Mouse (Mus musculus) cerebellum, adult 2 months (tissue): ENCODE data around the gene Rgl3. TPM values are rescaled to one million over a fixed set of nuclear protein-coding genes. Genes with fewer than 3 reads are reported as not detected.

Source experiments
- DNase-seq, 2 experiments: peaks; one replicate each; pipeline ENCODE4 v3.0.0; 2021
- H3K27ac ChIP-seq: fragments of 200-500 bp; 2 replicates; pipeline ENCODE4 v1.5.1; 2012; ENCODE audit warnings: low read length, control low read depth, inconsistent platforms; ENCODE audit not compliant: insufficient read depth
- H3K27me3 ChIP-seq: fragments of 200-500 bp; 2 replicates; pipeline ENCODE4 v1.6.1; 2012; ENCODE audit warnings: inconsistent platforms, mild to moderate bottlenecking, low read length, moderate library complexity; ENCODE audit not compliant: control insufficient read depth, insufficient read depth
- H3K4me1 ChIP-seq: fragments of 200-500 bp; 2 replicates; pipeline ENCODE4 v1.6.1; 2011; ENCODE audit warnings: low read length; ENCODE audit not compliant: control insufficient read depth, insufficient read depth
- H3K4me3 ChIP-seq: fragments of 200-500 bp; replicated peaks from 2 replicates; pipeline ENCODE3; 2011; ENCODE audit warnings: mild to moderate bottlenecking, low read depth, low read length, control low read depth; ENCODE audit not compliant: insufficient read depth
- CTCF ChIP-seq: fragments of 200-500 bp; IDR thresholded peaks from 2 replicates; pipeline ENCODE4 v1.5.1; 2011; ENCODE audit warnings: low read depth, mild to moderate bottlenecking, control low read depth, low read length, moderate library complexity, borderline replicate concordance; ENCODE audit not compliant: insufficient read depth
- POLR2A ChIP-seq: fragments of 200-500 bp; IDR thresholded peaks from 2 replicates; pipeline ENCODE4 v1.6.1; 2011; ENCODE audit warnings: low read length, control low read depth, borderline replicate concordance; ENCODE audit not compliant: insufficient read depth
- WGBS: fragments of 180-500 bp; shearing (Covaris S2); methylation state at CpG from one replicate; pipeline ENCODE4 v1.1.7; 2018; 5-methylcytosine and 5-hydroxymethylcytosine counted together
- polyA plus RNA-seq: library from polyadenylated mRNA; depleted of rRNA; stranded (reverse); fragments of >200 nt; gene quantifications from 2 replicates; pipeline ENCODE4 v1.2.3, GENCODE M21; 2012

The Rgl3 gene
- polyA plus RNA-seq, 1 experiment, result 67.6 TPM

DNA sequence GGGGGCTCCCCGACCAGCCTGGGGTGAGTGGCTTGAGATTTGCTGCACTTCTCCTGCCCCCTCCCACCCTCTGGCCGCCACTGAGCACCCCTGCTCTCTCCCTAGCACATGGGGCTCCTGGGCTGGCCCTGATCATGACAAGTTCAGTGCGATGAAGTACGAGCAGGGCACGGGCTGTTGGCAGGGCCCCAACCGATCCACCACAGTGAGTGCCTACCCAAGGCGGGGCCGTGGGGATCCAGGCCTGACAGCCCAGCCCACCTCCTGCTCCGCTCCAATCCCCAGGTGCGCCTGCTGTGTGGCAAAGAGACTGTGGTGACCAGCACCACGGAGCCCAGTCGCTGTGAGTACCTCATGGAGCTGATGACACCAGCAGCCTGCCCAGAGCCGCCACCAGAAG is 23.5 kb upstream of the Rgl3 start:
- Histone ChIP-seq H3K27ac (no peak overlapping the region), H3K4me3 (no peak overlapping the region), H3K27me3 (no peaks in the 10 kb centered on the region), H3K4me1 (peaks cover 31% of the 10 kb centered on the region)
- 62% methylated on average over 13 of the region's 13 CpGs for WGBS
- DNase-seq, result no peak
- TF ChIP-seq CTCF (no peak), POLR2A (no peak)

DNA sequence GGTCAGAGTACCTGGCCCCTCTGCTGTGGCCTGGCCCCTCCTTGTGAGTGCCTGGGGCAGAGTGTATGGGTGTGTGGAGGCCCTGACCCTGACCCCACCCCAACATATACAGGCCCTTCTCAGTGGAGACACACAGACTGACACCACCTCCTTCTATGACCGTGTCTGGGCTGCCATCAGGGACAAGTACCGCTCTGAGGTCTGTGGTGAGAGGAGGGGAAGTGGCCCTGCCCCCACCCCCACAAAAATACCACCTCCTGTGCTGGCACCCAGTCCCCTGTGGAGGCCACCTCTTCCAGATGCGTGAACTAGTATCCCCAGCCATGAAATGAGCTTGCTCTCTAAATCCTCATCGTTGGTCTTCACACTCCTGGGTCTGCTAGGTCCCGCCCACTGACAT is 21.8 kb upstream of the Rgl3 start:
- H3K4me1 ChIP-seq, result peaks cover 18% of the 10 kb centered on the region; the same call in 1 of the 2 replicates
- TF ChIP-seq CTCF (no peak), POLR2A (no peak)
- H3K4me3 ChIP-seq, result no peak overlapping the region
- DNase-seq, result no peak
- no peaks in the 10 kb centered on the region for H3K27me3 ChIP-seq
- no peak overlapping the region for H3K27ac ChIP-seq
- WGBS, result 78% methylated on average over 5 of the region's 5 CpGs

DNA sequence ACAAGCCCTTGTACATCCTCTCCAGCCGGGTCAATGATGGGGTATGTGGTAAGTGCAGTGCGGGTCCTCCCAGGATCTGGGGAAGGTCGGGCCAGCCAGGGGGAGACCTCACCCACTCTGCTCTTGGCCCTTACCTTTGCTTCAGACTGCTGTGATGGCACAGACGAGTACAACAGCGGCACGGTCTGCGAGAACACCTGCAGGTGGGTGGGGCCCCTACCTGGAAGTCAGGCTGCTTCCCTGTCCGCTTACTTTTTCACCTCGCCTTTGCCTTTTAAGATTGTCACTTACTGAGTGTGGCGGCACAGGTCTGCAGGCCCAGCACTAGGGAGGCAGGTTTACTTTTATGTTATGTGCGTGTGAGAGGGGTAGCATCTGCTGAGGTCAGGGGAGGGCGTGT is 15.3 kb upstream of the Rgl3 start:
- TF ChIP-seq CTCF, result no peak
- no peak for TF ChIP-seq POLR2A
- no peaks in the 10 kb centered on the region for H3K27me3 ChIP-seq

DNA sequence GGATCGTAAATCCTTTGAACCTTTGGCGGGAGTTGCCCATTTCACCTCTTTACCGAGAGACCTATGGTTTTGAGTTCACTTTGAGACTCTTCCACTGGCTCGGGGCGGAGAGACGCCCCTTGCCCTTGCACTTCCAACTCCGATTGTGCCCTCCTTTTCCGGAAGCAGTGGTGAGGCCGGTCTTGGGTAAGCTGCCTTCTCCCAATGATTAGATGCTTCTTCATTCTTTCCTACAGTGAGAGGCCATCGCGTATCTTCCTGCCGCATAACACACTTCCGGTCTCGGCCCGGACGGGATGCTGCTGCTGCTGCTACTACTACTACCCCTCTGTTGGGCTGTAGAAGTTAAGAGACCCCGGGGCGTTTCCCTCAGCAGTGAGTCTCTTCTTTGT is 13.9 kb upstream of the Rgl3 start:
- no peak for DNase-seq
- Histone ChIP-seq H3K27ac (peak overlapping the region; percentile 63), H3K27me3 (no peaks in the 10 kb centered on the region), H3K4me1 (peaks cover 14% of the 10 kb centered on the region; the same call in 1 of the 2 replicates), H3K4me3 (peak overlapping the region; percentile 91)
- TF ChIP-seq POLR2A (no peak), CTCF (no peak)
- WGBS, result under 1% methylated on average over 18 of the region's 18 CpGs

More for the DNA sequence above, 15.3 kb upstream of the Rgl3 start:
- Histone ChIP-seq H3K27ac (no peak overlapping the region), H3K4me1 (peaks cover 17% of the 10 kb centered on the region; the same call in 1 of the 2 replicates), H3K4me3 (no peak overlapping the region)
- no peak for DNase-seq
- 94% methylated on average over 12 of the region's 12 CpGs for WGBS

DNA sequence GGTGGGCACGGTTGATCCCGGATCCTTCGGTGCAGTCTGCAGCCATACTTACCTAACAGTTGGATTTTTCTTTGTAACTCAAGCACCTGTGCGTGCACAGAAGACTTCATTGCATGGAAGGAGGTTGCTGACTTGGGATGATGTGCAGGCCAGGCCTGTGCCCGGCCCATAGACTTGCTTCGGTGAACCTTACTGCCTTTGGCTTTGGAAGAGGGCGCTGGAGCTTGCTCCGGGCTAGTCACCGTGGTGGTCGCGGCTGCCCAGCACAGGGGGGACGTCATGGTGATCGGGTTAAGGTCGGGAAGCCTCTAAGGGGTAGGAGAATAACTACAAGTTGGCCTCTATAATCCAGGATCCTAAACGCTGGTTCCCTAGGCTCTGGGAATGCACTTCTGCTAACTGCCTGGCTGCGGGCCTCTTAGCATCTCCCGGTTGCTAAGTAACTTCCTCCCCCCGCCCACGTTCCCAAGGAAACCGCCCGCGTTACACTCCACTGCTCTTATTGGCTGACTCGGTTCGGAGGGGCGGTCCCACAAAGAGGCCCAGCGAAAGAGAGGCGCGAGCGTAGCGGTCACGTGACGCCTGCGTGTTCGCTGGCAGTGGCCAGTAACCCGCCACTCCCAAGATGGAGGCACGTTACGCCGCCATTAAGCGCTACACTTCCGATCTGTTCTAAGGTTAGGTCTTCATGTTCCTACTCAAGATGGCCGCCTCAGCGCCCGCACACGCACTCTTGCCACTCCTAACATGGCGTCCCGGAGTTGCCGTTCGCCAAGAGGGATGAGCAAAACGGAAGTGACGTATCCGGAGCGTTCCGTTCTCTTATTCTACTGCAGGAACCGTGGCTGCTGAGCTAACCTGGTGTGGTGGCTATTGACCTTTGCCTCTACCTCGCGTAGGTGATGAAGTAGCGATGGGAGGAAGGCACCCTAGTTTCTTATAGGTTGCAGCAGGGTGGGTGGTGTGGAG is 13.2 kb upstream of the Rgl3 start, which contains the start of the genes Ccdc151 and Prkcsh:
Gene Ccdc151, minus strand, starts transcription at position 441 of the 969 bp plus-strand sequence.
Gene Prkcsh, plus strand, starts transcription at position 613 of the 969 bp plus-strand sequence.
- H3K4me3 ChIP-seq, result peak within 1 kb of the TSS; percentile 91
- no peaks in the 10 kb centered on the region for H3K27me3 ChIP-seq
- H3K27ac ChIP-seq, result peak within 1 kb of the TSS; percentile 63
- DNase-seq, result peak; percentile 99 to 100
- WGBS, result 4% methylated on average over 57 of the region's 57 CpGs
- peaks cover 14% of the 10 kb centered on the region; the same call in 1 of the 2 replicates for H3K4me1 ChIP-seq
- TF ChIP-seq POLR2A, result peak; percentile 93
- no peak for TF ChIP-seq CTCF

DNA sequence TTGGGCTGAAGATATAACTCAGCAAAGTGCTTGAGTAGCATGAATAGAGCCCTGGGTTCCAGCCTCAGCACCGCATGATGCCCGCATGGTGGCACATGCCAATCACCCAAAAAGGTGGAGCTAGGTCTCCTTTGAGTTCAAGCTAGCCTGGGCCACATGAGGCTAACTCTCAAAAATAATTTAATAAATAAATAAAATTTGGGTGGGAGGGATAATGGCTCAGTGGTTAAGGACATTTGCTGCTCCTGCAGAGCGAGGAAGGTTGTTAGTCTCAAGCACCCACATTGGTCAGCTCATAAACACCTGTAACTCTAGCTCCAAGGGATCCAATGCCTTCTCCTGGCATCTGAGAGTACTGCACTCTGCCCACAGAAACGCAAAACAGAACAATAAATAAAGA is 12.4 kb upstream of the Rgl3 start:
- Histone ChIP-seq H3K4me1 (peaks cover 14% of the 10 kb centered on the region; the same call in 1 of the 2 replicates), H3K27ac (no peak overlapping the region), H3K4me3 (no peak overlapping the region), H3K27me3 (no peaks in the 10 kb centered on the region)
- TF ChIP-seq CTCF (no peak), POLR2A (no peak)
- WGBS, result 84% methylated on average over 4 of the region's 4 CpGs
- DNase-seq, result no peak

DNA sequence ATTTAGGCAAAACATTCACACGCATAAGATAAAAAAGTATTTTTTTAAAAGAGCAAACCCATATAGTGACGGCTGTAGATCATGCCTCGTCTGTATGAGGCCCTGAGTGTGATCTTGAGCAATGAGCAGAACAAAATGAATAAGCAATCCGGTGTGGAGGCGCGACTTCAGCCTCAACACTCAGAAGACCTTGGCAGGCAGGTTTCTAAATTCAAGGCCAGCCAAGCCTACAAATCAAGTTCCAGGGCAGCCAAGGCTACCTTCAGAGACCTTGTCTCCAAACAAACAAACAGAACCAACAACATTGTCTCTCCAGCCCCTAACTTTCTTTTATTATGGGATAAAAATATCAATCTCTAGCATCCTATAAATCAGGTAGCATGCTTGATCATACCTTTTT is 11.1 kb upstream of the Rgl3 start:
- H3K27ac ChIP-seq, result no peak overlapping the region
- WGBS, result 94% methylated on average over 6 of the region's 6 CpGs
- DNase-seq, result no peak
- H3K4me1 ChIP-seq, result peaks cover 14% of the 10 kb centered on the region; the same call in 1 of the 2 replicates
- H3K27me3 ChIP-seq, result no peaks in the 10 kb centered on the region
- no peak overlapping the region for H3K4me3 ChIP-seq
- no peak for TF ChIP-seq CTCF
- TF ChIP-seq POLR2A, result no peak
